19 mouse cellular contexts compared by ENCODE assay signal in the genomic region with DNA sequence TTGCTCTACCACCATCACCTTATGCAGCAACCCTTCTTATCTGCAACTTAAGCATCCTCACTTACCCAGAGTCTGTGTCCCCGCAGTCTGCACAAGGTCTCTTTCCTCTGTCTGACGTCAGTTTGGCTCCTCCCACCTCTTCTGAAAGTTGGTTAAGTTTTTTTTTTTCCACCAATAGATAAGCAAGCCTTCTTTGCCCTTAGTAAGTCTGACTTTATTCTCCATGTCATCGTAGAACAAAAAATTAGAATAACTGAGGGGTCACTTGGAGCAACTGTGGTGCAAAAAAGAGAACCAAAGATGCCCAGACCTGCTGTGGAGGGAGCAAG.
"Had no signal": no experiment of that assay in that cellular context is flagged by ENCODE, and none has a peak within 500 bp of the region (broad histone marks: within the 10 kb centered on the region; RNA-seq: fewer than 3 reads in every experiment).

No protein-coding gene starts in this region.

- H3K4me3 ChIP-seq: liver, embryonic 12.5 days; midbrain, embryonic 10.5 days; midbrain, embryonic 12.5 days; myocyte; neural tube, embryonic 13.5 days; neural tube, embryonic 15.5 days had no signal

- H3K4me2 ChIP-seq: liver, embryonic 12.5 days; midbrain, embryonic 12.5 days; neural tube, embryonic 13.5 days; neural tube, embryonic 15.5 days had no signal

- H3K27ac ChIP-seq: liver, embryonic 12.5 days; liver, embryonic 14.5 days; midbrain, embryonic 10.5 days; midbrain, embryonic 12.5 days; neural tube, embryonic 13.5 days; neural tube, embryonic 15.5 days had no signal

- ATAC-seq: liver, embryonic 12.5 days; midbrain, embryonic 16.5 days had no signal

- H3K9me3 ChIP-seq: liver, embryonic 12.5 days; midbrain, embryonic 10.5 days; midbrain, embryonic 12.5 days; neural tube, embryonic 13.5 days; neural tube, embryonic 15.5 days had no signal

- H3K9ac ChIP-seq: liver, embryonic 12.5 days; liver, embryonic 14.5 days; midbrain, embryonic 12.5 days; neural tube, embryonic 13.5 days; neural tube, embryonic 15.5 days had no signal

- DNase-seq: lung, adult 2 months; lung, postnatal 36 days; midbrain, embryonic 14.5 days; retina, postnatal 1 day; right cerebral cortex, adult 18-20 months; right cerebral cortex, postnatal 25 days; right cerebral cortex, postnatal 4 days; spleen, adult 18-20 months; thymus, adult 18-20 months; thymus, postnatal 14 days; thymus, postnatal 36 days had no signal

- H3K4me1 ChIP-seq: liver, embryonic 12.5 days; midbrain, embryonic 12.5 days; neural tube, embryonic 13.5 days; neural tube, embryonic 15.5 days had no signal

- H3K36me3 ChIP-seq: liver, embryonic 12.5 days; midbrain, embryonic 10.5 days; midbrain, embryonic 12.5 days; neural tube, embryonic 13.5 days; neural tube, embryonic 15.5 days had no signal

- H3K27me3 ChIP-seq: liver, embryonic 12.5 days; midbrain, embryonic 12.5 days; neural tube, embryonic 13.5 days; neural tube, embryonic 15.5 days had no signal
